Mouse (Mus musculus) MEL (cell line): Measurements from ENCODE around the gene Cd70. TPM values are rescaled to one million over a fixed set of nuclear protein-coding genes. Genes with fewer than 3 reads are reported as not detected.
A peak's percentile ranks its signal among the peaks of the same experiment; 100 is the strongest.

Source experiments
- DNase-seq: peaks from one replicate; pipeline ENCODE4 v3.0.0; 2011; ENCODE audit warnings: low read depth, low spot score
- H3K27ac ChIP-seq: 2 replicates; pipeline ENCODE4 v1.5.1; 2012; ENCODE audit warnings: low read depth, mild to moderate bottlenecking, control low read depth, low read length, moderate library complexity; ENCODE audit not compliant: control insufficient read depth
- H3K27me3 ChIP-seq, 2 experiments: fragments of 150-350 bp in 1 of 2; sonication (generic) in 1 of 2; 2 replicates each; pipeline ENCODE4 v1.6.1; 2012; ENCODE audit warnings: low read length in 2 of 2, mild to moderate bottlenecking in 2 of 2, improper control_type of control experiment in 1 of 2, moderate library complexity in 1 of 2; ENCODE audit not compliant: insufficient read depth in 2 of 2, control insufficient read depth in 1 of 2
- H3K36me3 ChIP-seq, 2 experiments: 2 replicates each; pipeline ENCODE4 v1.6.1; 2012 to 2014; ENCODE audit warnings: low read length in 2 of 2, improper control_type of control experiment in 1 of 2, inconsistent platforms in 1 of 2, mild to moderate bottlenecking in 1 of 2; ENCODE audit not compliant: insufficient read depth in 2 of 2, control insufficient read depth in 1 of 2
- H3K4me1 ChIP-seq, 2 experiments: fragments of 150-350 bp in 1 of 2; sonication (generic) in 1 of 2; 2 replicates each; pipeline ENCODE4 v1.6.1; 2012; ENCODE audit warnings: low read length in 2 of 2, improper control_type of control experiment in 1 of 2, mild to moderate bottlenecking in 1 of 2; ENCODE audit not compliant: insufficient read depth in 2 of 2, control insufficient read depth in 1 of 2
- H3K4me3 ChIP-seq, 2 experiments: fragments of 150-350 bp in 1 of 2; sonication (generic) in 1 of 2; 2 replicates each; pipeline ENCODE4 v1.5.1; 2012; ENCODE audit warnings: low read depth in 2 of 2, low read length in 2 of 2, mild to moderate bottlenecking in 2 of 2, moderate library complexity in 2 of 2, control low read depth in 1 of 2, improper control_type of control experiment in 1 of 2; ENCODE audit not compliant: control insufficient read depth in 1 of 2, insufficient read depth in 1 of 2
- H3K79me2 ChIP-seq: 2 replicates; pipeline ENCODE4 v1.6.1; 2012; ENCODE audit warnings: mild to moderate bottlenecking, low read length, moderate library complexity; ENCODE audit not compliant: control insufficient read depth, poor library complexity, insufficient read depth
- H3K9ac ChIP-seq: 2 replicates; pipeline ENCODE4 v1.6.1; 2012; ENCODE audit warnings: low read depth, mild to moderate bottlenecking, control low read depth, low read length, moderate library complexity; ENCODE audit not compliant: control insufficient read depth, poor library complexity, severe bottlenecking
- H3K9me3 ChIP-seq: fragments of 150-350 bp; sonication (generic); replicated peaks from 2 replicates; pipeline ENCODE4 v1.6.1; 2012; ENCODE audit warnings: mild to moderate bottlenecking, low read length, improper control_type of control experiment, moderate library complexity; ENCODE audit not compliant: insufficient read depth
- BHLHE40 ChIP-seq: IDR thresholded peaks from 2 replicates; pipeline ENCODE4 v1.6.1; 2012; ENCODE audit warnings: low read depth, mild to moderate bottlenecking, inconsistent platforms, low read length, improper control_type of control experiment, borderline replicate concordance
- CHD1 ChIP-seq: IDR thresholded peaks from 2 replicates; pipeline ENCODE4 v1.6.1; 2012; ENCODE audit warnings: low read depth, mild to moderate bottlenecking, inconsistent platforms, low read length, improper control_type of control experiment
- CHD2 ChIP-seq: IDR thresholded peaks from 2 replicates; pipeline ENCODE4 v1.6.1; 2011; ENCODE audit warnings: low read length, improper control_type of control experiment
- CTCF ChIP-seq, 3 experiments: IDR thresholded peaks in 2 of 3; conservative IDR thresholded peaks in 1 of 3; 2 replicates each; pipeline ENCODE4 v1.5.1; 2011 to 2012; ENCODE audit warnings: low read length in 3 of 3, low read depth in 2 of 3, mild to moderate bottlenecking in 2 of 3, improper control_type of control experiment in 1 of 3, inconsistent platforms in 1 of 3, mixed read lengths in 1 of 3, moderate library complexity in 1 of 3; ENCODE audit not compliant: control insufficient read depth in 1 of 3, insufficient read depth in 1 of 3, poor library complexity in 1 of 3, severe bottlenecking in 1 of 3
- EP300 ChIP-seq, 2 experiments: IDR thresholded peaks; 2 replicates each; pipeline ENCODE4 v1.6.1; 2011; ENCODE audit warnings: improper control_type of control experiment in 2 of 2, low read length in 2 of 2, low read depth in 1 of 2, mild to moderate bottlenecking in 1 of 2
- ETS1 ChIP-seq: IDR thresholded peaks from 2 replicates; pipeline ENCODE4 v1.6.1; 2012; ENCODE audit warnings: low read depth, mild to moderate bottlenecking, inconsistent platforms, low read length, improper control_type of control experiment, moderate library complexity
- GABPA ChIP-seq: IDR thresholded peaks from 2 replicates; pipeline ENCODE4 v1.6.1; 2012; ENCODE audit warnings: low read depth, mild to moderate bottlenecking, inconsistent platforms, low read length, improper control_type of control experiment, moderate library complexity
- JUND ChIP-seq: IDR thresholded peaks from 2 replicates; pipeline ENCODE4 v1.6.1; 2011; ENCODE audit warnings: low read depth, mild to moderate bottlenecking, improper control_type of control experiment, low read length
- KAT2A ChIP-seq: conservative IDR thresholded peaks from 2 replicates; pipeline ENCODE4 v1.6.1; 2012; ENCODE audit warnings: low read depth, low read length, improper control_type of control experiment, inconsistent platforms
- MAFK ChIP-seq: IDR thresholded peaks from 2 replicates; pipeline ENCODE4 v1.6.1; 2011; ENCODE audit warnings: low read depth, mild to moderate bottlenecking, low read length, improper control_type of control experiment, borderline replicate concordance
- MAX ChIP-seq: IDR thresholded peaks from 2 replicates; pipeline ENCODE4 v1.6.1; 2011; ENCODE audit warnings: low read length, improper control_type of control experiment
- MAZ ChIP-seq: IDR thresholded peaks from 2 replicates; pipeline ENCODE4 v1.6.1; 2012; ENCODE audit warnings: low read depth, mild to moderate bottlenecking, inconsistent platforms, low read length, improper control_type of control experiment
- MEF2A ChIP-seq: IDR thresholded peaks from 2 replicates; pipeline ENCODE4 v1.6.1; 2014; ENCODE audit warnings: low read depth, mild to moderate bottlenecking, inconsistent platforms, low read length, improper control_type of control experiment; ENCODE audit not compliant: poor library complexity, insufficient replicate concordance, severe bottlenecking; ENCODE audit errors: extremely low read depth
- MXI1 ChIP-seq: IDR thresholded peaks from 2 replicates; pipeline ENCODE4 v1.6.1; 2011; ENCODE audit warnings: mild to moderate bottlenecking, low read depth, low read length, improper control_type of control experiment
- MYB ChIP-seq: IDR thresholded peaks from 2 replicates; pipeline ENCODE4 v1.6.1; 2011; ENCODE audit warnings: mild to moderate bottlenecking, low read depth, low read length, improper control_type of control experiment
- NELFE ChIP-seq: IDR thresholded peaks from 2 replicates; pipeline ENCODE4 v1.6.1; 2011; ENCODE audit warnings: low read depth, low read length, improper control_type of control experiment
- NRF1 ChIP-seq: IDR thresholded peaks from 2 replicates; pipeline ENCODE4 v1.6.1; 2014; ENCODE audit warnings: low read depth, mild to moderate bottlenecking, inconsistent platforms, low read length, improper control_type of control experiment, moderate library complexity; ENCODE audit not compliant: poor library complexity, insufficient read depth, severe bottlenecking
- POLR2A ChIP-seq, 2 experiments: IDR thresholded peaks; 2 replicates each; pipeline ENCODE4 v1.6.1; 2011 to 2012; ENCODE audit warnings: low read length in 2 of 2, mild to moderate bottlenecking in 2 of 2, control low read depth in 1 of 2, improper control_type of control experiment in 1 of 2, low read depth in 1 of 2, moderate library complexity in 1 of 2; ENCODE audit not compliant: control insufficient read depth in 1 of 2, insufficient read depth in 1 of 2, poor library complexity in 1 of 2
- POLR2AphosphoS5 ChIP-seq: IDR thresholded peaks from 2 replicates; pipeline ENCODE4 v1.6.1; 2012; ENCODE audit warnings: low read depth, borderline replicate concordance, mild to moderate bottlenecking, inconsistent platforms, low read length, moderate library complexity, mixed read lengths
- RAD21 ChIP-seq: IDR thresholded peaks from 2 replicates; pipeline ENCODE4 v1.6.1; 2011; ENCODE audit warnings: mild to moderate bottlenecking, low read depth, low read length, improper control_type of control experiment
- RCOR1 ChIP-seq: IDR thresholded peaks from 2 replicates; pipeline ENCODE4 v1.6.1; 2012; ENCODE audit warnings: low read depth, mild to moderate bottlenecking, inconsistent platforms, low read length, improper control_type of control experiment
- SIN3A ChIP-seq: IDR thresholded peaks from 2 replicates; pipeline ENCODE4 v1.6.1; 2012; ENCODE audit warnings: low read length, improper control_type of control experiment, inconsistent platforms
- SMC3 ChIP-seq: IDR thresholded peaks from 2 replicates; pipeline ENCODE4 v1.6.1; 2011; ENCODE audit warnings: low read depth, low read length, improper control_type of control experiment
- TAL1 ChIP-seq: IDR thresholded peaks from 2 replicates; pipeline ENCODE4 v1.6.1; 2012; ENCODE audit warnings: mild to moderate bottlenecking, inconsistent platforms, low read length, moderate library complexity, mixed read lengths
- TBP ChIP-seq: IDR thresholded peaks from 2 replicates; pipeline ENCODE4 v1.8.0; 2011; ENCODE audit warnings: low read depth, low read length, improper control_type of control experiment
- UBTF ChIP-seq: IDR thresholded peaks from 2 replicates; pipeline ENCODE4 v1.6.1; 2012; ENCODE audit warnings: low read depth, mild to moderate bottlenecking, inconsistent platforms, low read length, improper control_type of control experiment, moderate library complexity, borderline replicate concordance; ENCODE audit not compliant: insufficient read depth
- ZKSCAN1 ChIP-seq: IDR thresholded peaks from 2 replicates; pipeline ENCODE4 v1.6.1; 2012; ENCODE audit warnings: low read depth, mild to moderate bottlenecking, inconsistent platforms, low read length, improper control_type of control experiment, moderate library complexity
- ZMIZ1 ChIP-seq: IDR thresholded peaks from 2 replicates; pipeline ENCODE4 v1.6.1; 2012; ENCODE audit warnings: low read depth, mild to moderate bottlenecking, inconsistent platforms, low read length, improper control_type of control experiment, moderate library complexity
- ZNF384 ChIP-seq: IDR thresholded peaks from 2 replicates; pipeline ENCODE4 v1.6.1; 2012; ENCODE audit warnings: low read depth, mild to moderate bottlenecking, inconsistent platforms, low read length, improper control_type of control experiment
- polyA plus RNA-seq, 2 experiments: library from polyadenylated mRNA; stranded (reverse) in 1 of 2; unstranded in 1 of 2; fragments of >175 nt in 1 of 2; fragments of >200 nt in 1 of 2; gene quantifications; 2 replicates each; pipeline versions ENCODE4 v1.2.1 to v1.2.4; 2012; ENCODE audit warnings: low replicate concordance in 2 of 2, low read depth in 1 of 2; ENCODE audit not compliant: insufficient read length in 2 of 2, insufficient read depth in 1 of 2, missing spikeins in 1 of 2
- total RNA-seq: library from RNA; depleted of rRNA; stranded (reverse); fragments of 300-350 nt; gene quantifications from 2 replicates; pipeline ENCODE4 v1.2.3, GENCODE M21; 2012

Cd70 gene
- total and polyA plus RNA-seq, 3 experiments = not detected

- no peaks in the 10 kb centered on the region for H3K27me3 ChIP-seq
- peaks cover 0 to 29% of the 10 kb centered on the region in 2 experiments; a peak in 2 of 4 replicates for H3K36me3 ChIP-seq
- DNase-seq = peak; percentile 47
- H3K79me2 ChIP-seq = no peaks in the 10 kb centered on the region
- no peak overlapping the region for H3K4me3 ChIP-seq
- H3K9ac ChIP-seq = no peak overlapping the region
- H3K27ac ChIP-seq = no peak overlapping the region
- TF ChIP-seq CHD1 = no peak
- TF ChIP-seq TAL1 = no peak
- TF ChIP-seq POLR2AphosphoS5 = no peak
- no peak for TF ChIP-seq MAZ
- TF ChIP-seq POLR2A (IDR thresholded peaks at IDR 0.05; ENCODE audit: control insufficient read depth in 1 of 2, insufficient read depth in 1 of 2, low read depth in 1 of 2, low read length in 2 of 2, poor library complexity in 1 of 2) = no peak
- no peak for TF ChIP-seq NELFE
- TF ChIP-seq TBP = no peak
- no peak for TF ChIP-seq GABPA
- TF ChIP-seq ZKSCAN1 = no peak
- TF ChIP-seq MYB = no peak
- no peak for TF ChIP-seq ZNF384
- no peak for TF ChIP-seq SIN3A
- TF ChIP-seq CHD2 = no peak
- TF ChIP-seq MAX = no peak
- TF ChIP-seq JUND = no peak
- TF ChIP-seq UBTF = no peak
- TF ChIP-seq RCOR1 = no peak
- TF ChIP-seq MXI1 = no peak
- TF ChIP-seq, all 39 proteins: peak for 0
- peaks cover 22 to 36% of the 10 kb centered on the region in 2 experiments for H3K4me1 ChIP-seq
- no peaks in the 10 kb centered on the region for H3K9me3 ChIP-seq
Measured at GRCm38 (mm10) chr17:57125853-57126622, 23.5 kb downstream of the Cd70 start.

GRCm38 (mm10) chr17:57124792-57125191 is 24.8 kb downstream of the Cd70 start:
- peak overlapping the region; percentile 29; the same call in 1 of the 2 replicates for H3K27ac ChIP-seq
- DNase-seq = peak; percentile 52
- no peaks in the 10 kb centered on the region for H3K79me2 ChIP-seq
- no peaks in the 10 kb centered on the region for H3K27me3 ChIP-seq
- no peaks in the 10 kb centered on the region for H3K9me3 ChIP-seq
- H3K36me3 ChIP-seq = peaks cover 0 to 22% of the 10 kb centered on the region in 2 experiments; a peak in 2 of 4 replicates
- peak overlapping the region; percentile 23; the same call in 1 of the 2 replicates for H3K9ac ChIP-seq
- peaks cover 15 to 30% of the 10 kb centered on the region in 2 experiments for H3K4me1 ChIP-seq
- no peak overlapping the region for H3K4me3 ChIP-seq
- TF ChIP-seq NRF1 (no peak), BHLHE40 (no peak), GABPA (no peak), SMC3 (no peak), MXI1 (no peak), CTCF (IDR thresholded peaks at IDR 0.05 in 2 of 3, conservative IDR thresholded peaks at IDR 0.05 in 1 of 3; ENCODE audit: control insufficient read depth in 1 of 3, insufficient read depth in 1 of 3, low read depth in 2 of 3, low read length in 3 of 3, poor library complexity in 1 of 3, severe bottlenecking in 1 of 3) (no peak), TBP (0 out of 2 replicates have a peak, but pooled peaks have one; percentile 29), NELFE (no peak), RCOR1 (no peak), KAT2A (no peak), MYB (0 out of 2 replicates have a peak, but pooled peaks have one; percentile 27), RAD21 (no peak), SIN3A (no peak), MEF2A (no peak), ETS1 (no peak), MAZ (no peak), UBTF (no peak), MAFK (no peak), ZNF384 (no peak), ZMIZ1 (no peak), EP300 (IDR thresholded peaks at IDR 0.05; ENCODE audit: low read depth in 1 of 2, low read length in 2 of 2) (peak; percentile 40 to 61; a peak in 2 of 4 replicates)
